Mouse (Mus musculus) embryonic fibroblast, embryonic 13.5 days (primary cell): Measurements from ENCODE around the gene Chpf2.

Experiments used
- CTCF ChIP-seq: IDR thresholded peaks from 2 replicates; pipeline ENCODE4 v1.5.1; 2011; ENCODE audit warnings: mild to moderate bottlenecking, control low read depth, low read length, moderate library complexity, borderline replicate concordance; ENCODE audit not compliant: insufficient read depth
- POLR2A ChIP-seq: IDR thresholded peaks from 2 replicates; pipeline ENCODE4 v1.6.1; 2011; ENCODE audit warnings: low read depth, mild to moderate bottlenecking, control low read depth, low read length, moderate library complexity

- TF ChIP-seq POLR2A (no peak), CTCF (no peak)
Observed at GRCm38 (mm10) chr5:24629712-24630111, 43.2 kb downstream of the Chpf2 start.
